Mouse (Mus musculus): ENCODE results near the gene Kifc5b.

DNA sequence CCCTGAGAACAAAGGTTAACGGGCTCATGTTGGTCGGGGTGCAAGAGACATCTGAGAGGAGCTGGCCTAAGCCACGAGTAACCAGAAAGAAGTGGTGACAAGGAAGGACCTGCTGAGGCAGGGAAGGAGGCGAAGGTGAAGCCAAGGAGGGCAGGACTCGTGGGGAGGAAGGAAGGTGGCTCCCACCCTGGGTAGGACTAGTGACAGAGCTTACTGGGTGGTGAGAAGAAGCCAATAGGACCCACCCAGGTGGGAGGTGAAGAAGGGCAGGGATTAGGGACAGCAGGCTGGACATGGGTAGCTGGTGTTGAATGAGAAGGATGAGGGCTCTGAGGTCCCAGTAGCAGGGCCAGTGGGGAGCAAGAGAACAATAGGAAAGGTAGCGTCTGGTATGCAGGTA, 36.3 kb downstream of the Kifc5b start:
- no peak for TF ChIP-seq CTCF (IDR thresholded peaks at IDR 0.05; ENCODE audit: extremely low read depth, insufficient read depth, insufficient read length, insufficient replicate concordance)
- no peak for TF ChIP-seq POLR2A (IDR thresholded peaks at IDR 0.05; ENCODE audit: low read depth, low read length)

Measured in spleen, adult 2 months (tissue).